Mouse (Mus musculus): Measurements from ENCODE around the gene Cdipt. TPM values are rescaled to one million over a fixed set of nuclear protein-coding genes. Genes with fewer than 3 reads are reported as not detected.
A peak's percentile ranks its signal among the peaks of the same experiment; 100 is the strongest.

Gene Cdipt
- polyA plus RNA-seq, 1 experiment from 2014 or later: 82.9 TPM

- peaks cover 35% of the 10 kb centered on the region for H3K27me3 ChIP-seq
- H3K27ac ChIP-seq: peak overlapping the region; percentile 87; the same call in 1 of the 2 replicates
- peaks cover 7% of the 10 kb centered on the region; the same call in 1 of the 2 replicates for H3K36me3 ChIP-seq (ENCODE audit: poor library complexity, severe bottlenecking)
- peak overlapping the region; percentile 98 for H3K4me2 ChIP-seq
- H3K4me1 ChIP-seq: peaks cover 47% of the 10 kb centered on the region
- H3K4me3 ChIP-seq: peak overlapping the region; percentile 60
- H3K9ac ChIP-seq: peak overlapping the region; percentile 77
- H3K9me3 ChIP-seq (replicated peaks): no peaks in the 10 kb centered on the region
- no peak for ATAC-seq
- 5% methylated on average over 26 of the region's 26 CpGs for WGBS
Measured at GRCm38 (mm10) chr7:126950647-126951615, 24.8 kb upstream of the Cdipt start.

- peak overlapping the region; percentile 98 for H3K4me2 ChIP-seq
- peaks cover 35% of the 10 kb centered on the region for H3K27me3 ChIP-seq
- peak overlapping the region; percentile 77 for H3K9ac ChIP-seq
- no peak for ATAC-seq
- H3K36me3 ChIP-seq (ENCODE audit: poor library complexity, severe bottlenecking): peaks cover 7% of the 10 kb centered on the region
- H3K4me3 ChIP-seq: peak overlapping the region; percentile 60
- 27% methylated on average over 4 of the region's 4 CpGs for whole genome bisulfite sequencing
- no peaks in the 10 kb centered on the region for H3K9me3 ChIP-seq (replicated peaks)
- H3K4me1 ChIP-seq: peaks cover 47% of the 10 kb centered on the region
- no peak overlapping the region for H3K27ac ChIP-seq
Measured at GRCm38 (mm10) chr7:126951741-126952140, 24.0 kb upstream of the Cdipt start.

- WGBS: 0% methylated on average over 8 of the region's 8 CpGs
- no peak overlapping the region for H3K27ac ChIP-seq
- ATAC-seq: no peak
- no peaks in the 10 kb centered on the region for H3K9me3 ChIP-seq (replicated peaks)
- H3K4me1 ChIP-seq: peaks cover 47% of the 10 kb centered on the region
- H3K9ac ChIP-seq: peak overlapping the region; percentile 37; the same call in 1 of the 2 replicates
- peaks cover 35% of the 10 kb centered on the region for H3K27me3 ChIP-seq
- H3K36me3 ChIP-seq (ENCODE audit: poor library complexity, severe bottlenecking): peaks cover 5% of the 10 kb centered on the region; the same call in 1 of the 2 replicates
- H3K4me2 ChIP-seq: peak overlapping the region; percentile 98
- peak overlapping the region; percentile 60 for H3K4me3 ChIP-seq
Measured at GRCm38 (mm10) chr7:126952646-126953045, 23.1 kb upstream of the Cdipt start.

- ATAC-seq: no peak
- Histone ChIP-seq H3K36me3 (ENCODE audit: poor library complexity, severe bottlenecking) (peaks cover 20% of the 10 kb centered on the region), H3K27me3 (peaks cover 31% of the 10 kb centered on the region), H3K4me1 (peaks cover 29% of the 10 kb centered on the region), H3K9me3 (replicated peaks) (no peaks in the 10 kb centered on the region), H3K27ac (no peak overlapping the region), H3K9ac (no peak overlapping the region), H3K4me2 (no peak overlapping the region), H3K4me3 (no peak overlapping the region)
- 81% methylated on average over 3 of the region's 3 CpGs for WGBS
Measured at GRCm38 (mm10) chr7:126955125-126955524, 20.6 kb upstream of the Cdipt start.

- Histone ChIP-seq H3K9ac (no peak overlapping the region), H3K36me3 (ENCODE audit: poor library complexity, severe bottlenecking) (peaks cover 53% of the 10 kb centered on the region), H3K9me3 (replicated peaks) (no peaks in the 10 kb centered on the region), H3K27me3 (peaks cover 25% of the 10 kb centered on the region), H3K4me3 (no peak overlapping the region), H3K27ac (no peak overlapping the region), H3K4me1 (no peaks in the 10 kb centered on the region), H3K4me2 (no peak overlapping the region)
- ATAC-seq: no peak
- WGBS: 79% methylated on average over 9 of the region's 9 CpGs
Measured at GRCm38 (mm10) chr7:126959780-126960179, 15.9 kb upstream of the Cdipt start.

- no peak overlapping the region for H3K27ac ChIP-seq
- no peaks in the 10 kb centered on the region for H3K9me3 ChIP-seq (replicated peaks)
- no peak overlapping the region for H3K4me3 ChIP-seq
- 83% methylated on average over 5 of the region's 5 CpGs for WGBS
- no peak overlapping the region for H3K4me2 ChIP-seq
- H3K4me1 ChIP-seq: no peaks in the 10 kb centered on the region
- peaks cover 25% of the 10 kb centered on the region for H3K27me3 ChIP-seq
- H3K9ac ChIP-seq: no peak overlapping the region
- H3K36me3 ChIP-seq (ENCODE audit: poor library complexity, severe bottlenecking): peaks cover 53% of the 10 kb centered on the region
- no peak for ATAC-seq
Measured at GRCm38 (mm10) chr7:126961095-126961494, 14.6 kb upstream of the Cdipt start.

GRCm38 (mm10) chr7:126961965-126962364 lies 13.7 kb upstream of the Cdipt start:
- H3K4me3 ChIP-seq: no peak overlapping the region
- ATAC-seq: no peak
- 91% methylated on average over 4 of the region's 4 CpGs for WGBS
- H3K4me1 ChIP-seq: no peaks in the 10 kb centered on the region
- no peak overlapping the region for H3K27ac ChIP-seq
- H3K27me3 ChIP-seq: peaks cover 25% of the 10 kb centered on the region
- no peak overlapping the region for H3K4me2 ChIP-seq
- peaks cover 53% of the 10 kb centered on the region for H3K36me3 ChIP-seq (ENCODE audit: poor library complexity, severe bottlenecking)
- H3K9ac ChIP-seq: no peak overlapping the region
- H3K9me3 ChIP-seq (replicated peaks): no peaks in the 10 kb centered on the region

GRCm38 (mm10) chr7:126963548-126964286 lies 12.0 kb upstream of the Cdipt start:
- Histone ChIP-seq H3K9ac (no peak overlapping the region), H3K4me2 (no peak overlapping the region), H3K27ac (no peak overlapping the region), H3K4me3 (no peak overlapping the region), H3K27me3 (peaks cover 25% of the 10 kb centered on the region), H3K36me3 (ENCODE audit: poor library complexity, severe bottlenecking) (peaks cover 61% of the 10 kb centered on the region), H3K4me1 (no peaks in the 10 kb centered on the region), H3K9me3 (replicated peaks) (no peaks in the 10 kb centered on the region)
- WGBS: 28% methylated on average over 19 of the region's 19 CpGs
- 0 out of 2 replicates have a peak, but pooled peaks have one; percentile 36 for ATAC-seq

- peaks cover 61% of the 10 kb centered on the region for H3K36me3 ChIP-seq (ENCODE audit: poor library complexity, severe bottlenecking)
- no peak overlapping the region for H3K27ac ChIP-seq
- no peaks in the 10 kb centered on the region for H3K4me1 ChIP-seq
- no peak overlapping the region for H3K4me2 ChIP-seq
- H3K4me3 ChIP-seq: no peak overlapping the region
- peaks cover 25% of the 10 kb centered on the region for H3K27me3 ChIP-seq
- no peaks in the 10 kb centered on the region for H3K9me3 ChIP-seq (replicated peaks)
- WGBS: 50% methylated on average over 3 of the region's 3 CpGs
- no peak for ATAC-seq
- H3K9ac ChIP-seq: no peak overlapping the region
Measured at GRCm38 (mm10) chr7:126965568-126965967, 10.1 kb upstream of the Cdipt start.

GRCm38 (mm10) chr7:126967361-126967760 lies 8.4 kb upstream of the Cdipt start:
- Histone ChIP-seq H3K36me3 (ENCODE audit: poor library complexity, severe bottlenecking) (peaks cover 47% of the 10 kb centered on the region), H3K9me3 (replicated peaks) (no peaks in the 10 kb centered on the region), H3K27me3 (peaks cover 17% of the 10 kb centered on the region), H3K9ac (no peak overlapping the region), H3K4me2 (no peak overlapping the region), H3K27ac (no peak overlapping the region), H3K4me3 (no peak overlapping the region), H3K4me1 (no peaks in the 10 kb centered on the region)
- no peak for ATAC-seq
- 71% methylated on average over 6 of the region's 6 CpGs for WGBS

GRCm38 (mm10) chr7:126975493-126975892 lies 221 bp upstream of the Cdipt start:
- H3K9me3 ChIP-seq (replicated peaks): no peaks in the 10 kb centered on the region
- ATAC-seq: no peak; the same call in 1 of the 2 replicates
- 14% methylated on average over 8 of the region's 8 CpGs for WGBS
- H3K27me3 ChIP-seq: no peaks in the 10 kb centered on the region
- H3K4me1 ChIP-seq: peaks cover 12% of the 10 kb centered on the region
- H3K4me3 ChIP-seq: peak overlapping the region; percentile 99
- peak overlapping the region; percentile 72 for H3K4me2 ChIP-seq
- H3K36me3 ChIP-seq (ENCODE audit: poor library complexity, severe bottlenecking): peaks cover 29% of the 10 kb centered on the region
- peak overlapping the region; percentile 99; the same call in 1 of the 2 replicates for H3K9ac ChIP-seq
- H3K27ac ChIP-seq: no peak overlapping the region; the same call in 1 of the 2 replicates

Data from forebrain, embryonic 13.5 days (tissue).